Mouse (Mus musculus): Measurements from ENCODE around the gene Ifitm2. TPM values are rescaled to one million over a fixed set of nuclear protein-coding genes. Genes with fewer than 3 reads are reported as not detected.
A peak's percentile ranks its signal among the peaks of the same experiment; 100 is the strongest.
"Not testable (repeated sequence)": the region's sequence is repeated elsewhere in the genome, so short reads cannot be mapped to it uniquely, and the experiment has no call there.

Ifitm2 gene
- polyA plus RNA-seq, 1 experiment from 2014 or later, result 1,087 TPM

GRCm38 (mm10) chr7:140975465-140975864 lies 19.7 kb upstream of the Ifitm2 start:
- 26% methylated on average over 3 of the region's 3 CpGs for WGBS
- H3K9me3 ChIP-seq (ENCODE audit: low read depth, low read length), result no peaks in the 10 kb centered on the region
- H3K36me3 ChIP-seq (ENCODE audit: insufficient read depth), result no peaks in the 10 kb centered on the region
- TF ChIP-seq CTCF (IDR thresholded peaks at IDR 0.05; ENCODE audit: low read depth), result no peak
- ATAC-seq (ENCODE audit: insufficient read depth) (no peak), DNase-seq (no peak)
- H3K4me1 ChIP-seq (ENCODE audit: insufficient read depth), result 0 out of 2 replicates have a peak, but pooled peaks cover 4% of the 10 kb centered on the region
- no peak overlapping the region for H3K4me3 ChIP-seq (ENCODE audit: low read depth, low read length)
- no peak overlapping the region for H3K9ac ChIP-seq
- H3K27ac ChIP-seq (ENCODE audit: low read depth), result no peak overlapping the region
- no peak overlapping the region for H3K4me2 ChIP-seq
- H3K27me3 ChIP-seq (ENCODE audit: insufficient read depth, low read length), result no peaks in the 10 kb centered on the region

- 20% methylated on average over 9 of the region's 9 CpGs for WGBS
- Histone ChIP-seq H3K9me3 (ENCODE audit: low read depth, low read length) (no peaks in the 10 kb centered on the region), H3K4me1 (ENCODE audit: insufficient read depth) (0 out of 2 replicates have a peak, but pooled peaks cover 4% of the 10 kb centered on the region), H3K4me3 (ENCODE audit: low read depth, low read length) (no peak overlapping the region), H3K9ac (no peak overlapping the region), H3K27me3 (ENCODE audit: insufficient read depth, low read length) (no peaks in the 10 kb centered on the region), H3K36me3 (ENCODE audit: insufficient read depth) (no peaks in the 10 kb centered on the region), H3K27ac (ENCODE audit: low read depth) (no peak overlapping the region), H3K4me2 (no peak overlapping the region)
- ATAC-seq (ENCODE audit: insufficient read depth), result no peak
- no peak for DNase-seq
- no peak for TF ChIP-seq CTCF (IDR thresholded peaks at IDR 0.05; ENCODE audit: low read depth)
These were observed 19.2 kb upstream of the Ifitm2 start for GRCm38 (mm10) chr7:140974940-140975339.

- Histone ChIP-seq H3K36me3 (ENCODE audit: insufficient read depth) (no peaks in the 10 kb centered on the region), H3K4me2 (no peak overlapping the region), H3K9ac (no peak overlapping the region), H3K27ac (ENCODE audit: low read depth) (no peak overlapping the region; the same call in 1 of the 2 replicates), H3K4me3 (ENCODE audit: low read depth, low read length) (no peak overlapping the region), H3K9me3 (ENCODE audit: low read depth, low read length) (no peaks in the 10 kb centered on the region), H3K27me3 (ENCODE audit: insufficient read depth, low read length) (no peaks in the 10 kb centered on the region), H3K4me1 (ENCODE audit: insufficient read depth) (0 out of 2 replicates have a peak, but pooled peaks cover 7% of the 10 kb centered on the region)
- no peak for TF ChIP-seq CTCF (IDR thresholded peaks at IDR 0.05; ENCODE audit: low read depth)
- DNase-seq, result no peak
- no peak for ATAC-seq (ENCODE audit: insufficient read depth)
- 45% methylated on average over 14 of the region's 14 CpGs for WGBS
These were observed 17.8 kb upstream of the Ifitm2 start for GRCm38 (mm10) chr7:140973396-140974165.

GRCm38 (mm10) chr7:140971479-140972171 lies 15.8 kb upstream of the Ifitm2 start:
- peak; percentile 58 for ATAC-seq (ENCODE audit: insufficient read depth)
- Histone ChIP-seq H3K9ac (no peak overlapping the region), H3K36me3 (ENCODE audit: insufficient read depth) (no peaks in the 10 kb centered on the region), H3K4me1 (ENCODE audit: insufficient read depth) (0 out of 2 replicates have a peak, but pooled peaks cover 10% of the 10 kb centered on the region), H3K9me3 (ENCODE audit: low read depth, low read length) (no peaks in the 10 kb centered on the region), H3K27me3 (ENCODE audit: insufficient read depth, low read length) (no peaks in the 10 kb centered on the region), H3K4me3 (ENCODE audit: low read depth, low read length) (no peak overlapping the region), H3K4me2 (no peak overlapping the region), H3K27ac (ENCODE audit: low read depth) (peak overlapping the region; percentile 68; the same call in 1 of the 2 replicates)
- 37% methylated on average over 8 of the region's 8 CpGs for WGBS
- no peak for TF ChIP-seq CTCF (IDR thresholded peaks at IDR 0.05; ENCODE audit: low read depth)
- DNase-seq, result peak; percentile 77

GRCm38 (mm10) chr7:140970931-140971330 lies 15.1 kb upstream of the Ifitm2 start:
- Histone ChIP-seq H3K27ac (ENCODE audit: low read depth) (peak overlapping the region; percentile 68; the same call in 1 of the 2 replicates), H3K4me1 (ENCODE audit: insufficient read depth) (0 out of 2 replicates have a peak, but pooled peaks cover 10% of the 10 kb centered on the region), H3K9me3 (ENCODE audit: low read depth, low read length) (no peaks in the 10 kb centered on the region), H3K4me2 (no peak overlapping the region), H3K36me3 (ENCODE audit: insufficient read depth) (no peaks in the 10 kb centered on the region), H3K4me3 (ENCODE audit: low read depth, low read length) (no peak overlapping the region), H3K9ac (no peak overlapping the region), H3K27me3 (ENCODE audit: insufficient read depth, low read length) (no peaks in the 10 kb centered on the region)
- DNase-seq (no peak), ATAC-seq (ENCODE audit: insufficient read depth) (no peak)
- no peak for TF ChIP-seq CTCF (IDR thresholded peaks at IDR 0.05; ENCODE audit: low read depth)
- WGBS, result 25% methylated on average over 7 of the region's 7 CpGs

- H3K4me3 ChIP-seq (ENCODE audit: low read depth, low read length); H3K9me3 ChIP-seq (ENCODE audit: low read depth, low read length); H3K27me3 ChIP-seq (ENCODE audit: insufficient read depth, low read length); H3K9ac ChIP-seq; H3K27ac ChIP-seq (ENCODE audit: low read depth); H3K36me3 ChIP-seq (ENCODE audit: insufficient read depth); DNase-seq; H3K4me1 ChIP-seq (ENCODE audit: insufficient read depth); ATAC-seq (ENCODE audit: insufficient read depth): not testable (repeated sequence)
- peak overlapping the region; percentile 48; the same call in 1 of the 2 replicates for H3K4me2 ChIP-seq
- 27% methylated on average over 3 of the region's 3 CpGs for WGBS
These were observed 12.9 kb upstream of the Ifitm2 start for GRCm38 (mm10) chr7:140968710-140969109.
